Mouse (Mus musculus): ENCODE results near the gene Mrgprb3.

The Mrgprb3 gene

GRCm38 (mm10) chr7:48643711-48644110, at the start of gene Mrgprb3:
Gene Mrgprb3 (minus strand): TSS chr7:48643811.
- no peak for DNase-seq
